Mouse (Mus musculus): ENCODE results near the gene Dagla.

DNA sequence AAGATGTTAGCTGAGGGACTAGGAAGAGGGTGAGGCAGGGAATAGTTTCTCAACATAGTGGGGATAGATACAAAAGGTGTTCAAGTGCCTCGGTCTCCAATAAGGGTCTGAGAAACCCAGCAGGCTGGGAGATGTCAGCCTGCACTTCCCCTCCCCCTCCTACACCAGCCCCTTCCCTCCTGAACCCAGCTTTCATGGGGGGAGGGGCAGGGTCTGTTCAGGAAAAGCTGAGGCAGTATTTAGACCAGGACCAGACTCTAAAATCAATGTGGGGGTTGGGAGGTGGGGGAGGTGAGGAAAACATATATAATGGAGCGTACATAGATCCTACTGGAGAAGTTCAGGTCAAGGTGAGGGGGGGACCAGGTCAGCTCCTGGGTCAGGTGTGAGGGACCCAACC lies 65.3 kb downstream of the Dagla start:
- TF ChIP-seq CTCF (IDR thresholded peaks at IDR 0.05; ENCODE audit: low read depth, low read length) (no peak), GATA1 (IDR thresholded peaks at IDR 0.05; ENCODE audit: borderline replicate concordance, low read length) (no peak), TAL1 (conservative IDR thresholded peaks at IDR 0.05; ENCODE audit: low read depth, low read length) (no peak), GATA2 (IDR thresholded peaks at IDR 0.05; ENCODE audit: borderline replicate concordance, low read depth, low read length) (no peak)

Measured in G1E (cell line).